Mouse (Mus musculus) MEL (cell line): ENCODE measurements around the gene Tsx. TPM values are rescaled to one million over a fixed set of nuclear protein-coding genes. Genes with fewer than 3 reads are reported as not detected.

ENCODE experiments used
- DNase-seq: peaks from one replicate; pipeline ENCODE4 v3.0.0; 2011; ENCODE audit warnings: low read depth, low spot score
- H3K27ac ChIP-seq: 2 replicates; pipeline ENCODE4 v1.5.1; 2012; ENCODE audit warnings: low read depth, mild to moderate bottlenecking, control low read depth, low read length, moderate library complexity; ENCODE audit not compliant: control insufficient read depth
- H3K27me3 ChIP-seq, 2 experiments: fragments of 150-350 bp in 1 of 2; sonication (generic) in 1 of 2; 2 replicates each; pipeline ENCODE4 v1.6.1; 2012; ENCODE audit warnings: low read length in 2 of 2, mild to moderate bottlenecking in 2 of 2, improper control_type of control experiment in 1 of 2, moderate library complexity in 1 of 2; ENCODE audit not compliant: insufficient read depth in 2 of 2, control insufficient read depth in 1 of 2
- H3K36me3 ChIP-seq, 2 experiments: 2 replicates each; pipeline ENCODE4 v1.6.1; 2012 to 2014; ENCODE audit warnings: low read length in 2 of 2, improper control_type of control experiment in 1 of 2, inconsistent platforms in 1 of 2, mild to moderate bottlenecking in 1 of 2; ENCODE audit not compliant: insufficient read depth in 2 of 2, control insufficient read depth in 1 of 2
- H3K4me1 ChIP-seq, 2 experiments: fragments of 150-350 bp in 1 of 2; sonication (generic) in 1 of 2; 2 replicates each; pipeline ENCODE4 v1.6.1; 2012; ENCODE audit warnings: low read length in 2 of 2, improper control_type of control experiment in 1 of 2, mild to moderate bottlenecking in 1 of 2; ENCODE audit not compliant: insufficient read depth in 2 of 2, control insufficient read depth in 1 of 2
- H3K4me3 ChIP-seq, 2 experiments: fragments of 150-350 bp in 1 of 2; sonication (generic) in 1 of 2; 2 replicates each; pipeline ENCODE4 v1.5.1; 2012; ENCODE audit warnings: low read depth in 2 of 2, low read length in 2 of 2, mild to moderate bottlenecking in 2 of 2, moderate library complexity in 2 of 2, control low read depth in 1 of 2, improper control_type of control experiment in 1 of 2; ENCODE audit not compliant: control insufficient read depth in 1 of 2, insufficient read depth in 1 of 2
- H3K79me2 ChIP-seq: 2 replicates; pipeline ENCODE4 v1.6.1; 2012; ENCODE audit warnings: mild to moderate bottlenecking, low read length, moderate library complexity; ENCODE audit not compliant: control insufficient read depth, poor library complexity, insufficient read depth
- H3K9ac ChIP-seq: 2 replicates; pipeline ENCODE4 v1.6.1; 2012; ENCODE audit warnings: low read depth, mild to moderate bottlenecking, control low read depth, low read length, moderate library complexity; ENCODE audit not compliant: control insufficient read depth, poor library complexity, severe bottlenecking
- H3K9me3 ChIP-seq: fragments of 150-350 bp; sonication (generic); replicated peaks from 2 replicates; pipeline ENCODE4 v1.6.1; 2012; ENCODE audit warnings: mild to moderate bottlenecking, low read length, improper control_type of control experiment, moderate library complexity; ENCODE audit not compliant: insufficient read depth
- CHD1 ChIP-seq: IDR thresholded peaks from 2 replicates; pipeline ENCODE4 v1.6.1; 2012; ENCODE audit warnings: low read depth, mild to moderate bottlenecking, inconsistent platforms, low read length, improper control_type of control experiment
- CTCF ChIP-seq, 3 experiments: IDR thresholded peaks in 2 of 3; conservative IDR thresholded peaks in 1 of 3; 2 replicates each; pipeline ENCODE4 v1.5.1; 2011 to 2012; ENCODE audit warnings: low read length in 3 of 3, low read depth in 2 of 3, mild to moderate bottlenecking in 2 of 3, improper control_type of control experiment in 1 of 3, inconsistent platforms in 1 of 3, mixed read lengths in 1 of 3, moderate library complexity in 1 of 3; ENCODE audit not compliant: control insufficient read depth in 1 of 3, insufficient read depth in 1 of 3, poor library complexity in 1 of 3, severe bottlenecking in 1 of 3
- NRF1 ChIP-seq: IDR thresholded peaks from 2 replicates; pipeline ENCODE4 v1.6.1; 2014; ENCODE audit warnings: low read depth, mild to moderate bottlenecking, inconsistent platforms, low read length, improper control_type of control experiment, moderate library complexity; ENCODE audit not compliant: poor library complexity, insufficient read depth, severe bottlenecking
- POLR2A ChIP-seq, 2 experiments: IDR thresholded peaks; 2 replicates each; pipeline ENCODE4 v1.6.1; 2011 to 2012; ENCODE audit warnings: low read length in 2 of 2, mild to moderate bottlenecking in 2 of 2, control low read depth in 1 of 2, improper control_type of control experiment in 1 of 2, low read depth in 1 of 2, moderate library complexity in 1 of 2; ENCODE audit not compliant: control insufficient read depth in 1 of 2, insufficient read depth in 1 of 2, poor library complexity in 1 of 2
- POLR2AphosphoS5 ChIP-seq: IDR thresholded peaks from 2 replicates; pipeline ENCODE4 v1.6.1; 2012; ENCODE audit warnings: low read depth, borderline replicate concordance, mild to moderate bottlenecking, inconsistent platforms, low read length, moderate library complexity, mixed read lengths
- RAD21 ChIP-seq: IDR thresholded peaks from 2 replicates; pipeline ENCODE4 v1.6.1; 2011; ENCODE audit warnings: mild to moderate bottlenecking, low read depth, low read length, improper control_type of control experiment
- RCOR1 ChIP-seq: IDR thresholded peaks from 2 replicates; pipeline ENCODE4 v1.6.1; 2012; ENCODE audit warnings: low read depth, mild to moderate bottlenecking, inconsistent platforms, low read length, improper control_type of control experiment
- SMC3 ChIP-seq: IDR thresholded peaks from 2 replicates; pipeline ENCODE4 v1.6.1; 2011; ENCODE audit warnings: low read depth, low read length, improper control_type of control experiment
- ZMIZ1 ChIP-seq: IDR thresholded peaks from 2 replicates; pipeline ENCODE4 v1.6.1; 2012; ENCODE audit warnings: low read depth, mild to moderate bottlenecking, inconsistent platforms, low read length, improper control_type of control experiment, moderate library complexity
- polyA plus RNA-seq, 2 experiments: library from polyadenylated mRNA; stranded (reverse) in 1 of 2; unstranded in 1 of 2; fragments of >175 nt in 1 of 2; fragments of >200 nt in 1 of 2; gene quantifications; 2 replicates each; pipeline versions ENCODE4 v1.2.1 to v1.2.4; 2012; ENCODE audit warnings: low replicate concordance in 2 of 2, low read depth in 1 of 2; ENCODE audit not compliant: insufficient read length in 2 of 2, insufficient read depth in 1 of 2, missing spikeins in 1 of 2
- total RNA-seq: library from RNA; depleted of rRNA; stranded (reverse); fragments of 300-350 nt; gene quantifications from 2 replicates; pipeline ENCODE4 v1.2.3, GENCODE M21; 2012; rRNA removed

Tsx gene
- total and polyA plus RNA-seq, 3 experiments: not detected

GRCm38 (mm10) chrX:103468998-103469397 is 54.7 kb downstream of the Tsx start:
- H3K27ac ChIP-seq: no peak overlapping the region
- H3K79me2 ChIP-seq: no peaks in the 10 kb centered on the region
- no peaks in the 10 kb centered on the region for H3K36me3 ChIP-seq

GRCm38 (mm10) chrX:103472346-103472745 is 58.1 kb downstream of the Tsx start:
- no peak for DNase-seq
- H3K36me3 ChIP-seq: no peaks in the 10 kb centered on the region
- H3K9ac ChIP-seq: no peak overlapping the region
- no peaks in the 10 kb centered on the region for H3K79me2 ChIP-seq
- no peak for TF ChIP-seq POLR2AphosphoS5
- no peak for TF ChIP-seq POLR2A (IDR thresholded peaks at IDR 0.05; ENCODE audit: control insufficient read depth in 1 of 2, insufficient read depth in 1 of 2, low read depth in 1 of 2, low read length in 2 of 2, poor library complexity in 1 of 2)
- no peak for TF ChIP-seq NRF1
- no peak for TF ChIP-seq CHD1
- H3K27ac ChIP-seq: no peak overlapping the region
- H3K27me3 ChIP-seq: no peaks in the 10 kb centered on the region
- no peaks in the 10 kb centered on the region for H3K4me1 ChIP-seq
- no peak overlapping the region for H3K4me3 ChIP-seq
- no peaks in the 10 kb centered on the region for H3K9me3 ChIP-seq

More at GRCm38 (mm10) chrX:103468998-103469397, 54.7 kb downstream of the Tsx start:
- H3K9me3 ChIP-seq: no peaks in the 10 kb centered on the region
- no peaks in the 10 kb centered on the region for H3K27me3 ChIP-seq
- no peak overlapping the region for H3K4me3 ChIP-seq
- TF ChIP-seq RAD21 (peak; percentile 23; the same call in 1 of the 2 replicates), ZMIZ1 (no peak), RCOR1 (no peak), SMC3 (peak; percentile 34), CTCF (IDR thresholded peaks at IDR 0.05 in 2 of 3, conservative IDR thresholded peaks at IDR 0.05 in 1 of 3; ENCODE audit: control insufficient read depth in 1 of 3, insufficient read depth in 1 of 3, low read depth in 2 of 3, low read length in 3 of 3, poor library complexity in 1 of 3, severe bottlenecking in 1 of 3) (peak in 2 of 3 experiments; percentile 28 to 57; a peak in 4 of 6 replicates)
- no peak overlapping the region for H3K9ac ChIP-seq
- DNase-seq: no peak
- H3K4me1 ChIP-seq: no peaks in the 10 kb centered on the region

Other genes starting within 250 kb of the Tsx start
- gene Nap1l2, start 227.8 kb upstream of the Tsx start, total RNA-seq: not detected in 2 replicates
- not detected for gene Nap1l2, start 227.8 kb upstream of the Tsx start, polyA plus RNA-seq
- not detected in 2 replicates for gene Cdx4, start 93.1 kb upstream of the Tsx start, total RNA-seq
- gene Cdx4, start 93.1 kb upstream of the Tsx start, polyA plus RNA-seq: not detected
- not detected in 2 replicates for gene Chic1, start 58.0 kb upstream of the Tsx start, total RNA-seq
- gene Chic1, start 58.0 kb upstream of the Tsx start, polyA plus RNA-seq: not detected
- not detected in 2 replicates for gene Gm26992, start 7.5 kb downstream of the Tsx start, total RNA-seq
- gene Gm26992, start 7.5 kb downstream of the Tsx start, polyA plus RNA-seq: not detected
- not detected in 2 replicates for gene Zcchc13, start 216.1 kb downstream of the Tsx start, total RNA-seq
- gene Zcchc13, start 216.1 kb downstream of the Tsx start, polyA plus RNA-seq: not detected